Mouse (Mus musculus): Measurements from ENCODE around the gene Phactr4.

DNA sequence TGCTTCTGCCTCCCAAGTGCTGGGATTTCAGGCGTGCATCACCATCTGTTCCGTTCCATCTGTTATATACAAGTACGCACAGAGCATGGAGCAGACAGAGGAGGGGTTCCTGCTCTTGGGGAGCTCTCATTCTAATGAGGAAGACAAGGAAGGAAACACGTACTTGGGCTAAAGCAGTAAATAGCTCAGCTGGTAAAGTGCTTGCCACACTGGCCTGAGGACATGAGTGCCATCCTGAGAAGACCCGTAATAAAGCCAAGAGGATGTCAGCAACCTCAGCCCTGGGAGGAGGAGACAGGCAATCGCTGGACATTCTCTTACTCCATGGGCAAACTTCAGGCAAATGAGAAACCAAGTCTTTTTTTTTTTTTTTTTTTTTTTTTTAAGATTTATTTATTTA lies 116.3 kb downstream of the Phactr4 start:
- TF ChIP-seq CTCF (IDR thresholded peaks at IDR 0.05; ENCODE audit: low read depth, low read length) = no peak
- no peak for TF ChIP-seq POLR2A (IDR thresholded peaks at IDR 0.05; ENCODE audit: extremely low read depth, insufficient read depth, low read length)

All from liver, adult 2 months (tissue).